Mouse (Mus musculus) liver, embryonic 16.5 days (tissue): ENCODE measurements around the gene N4bp3. TPM values are rescaled to one million over a fixed set of nuclear protein-coding genes. Genes with fewer than 3 reads are reported as not detected.
"Not testable (repeated sequence)": the region's sequence is repeated elsewhere in the genome, so short reads cannot be mapped to it uniquely, and the experiment has no call there.

Experiments used
- ATAC-seq: fragments of 200-750 bp; cut with Nextera tagmentation; 2 replicates; pipeline ENCODE4 v1.8.0; 2017; ENCODE audit warnings: low read depth, mild to moderate bottlenecking, moderate number of reproducible peaks, moderate library complexity
- H3K27ac ChIP-seq: fragments of 300-500 bp; sonication (generic); 2 replicates; pipeline ENCODE4 v1.5.1; 2014; ENCODE audit warnings: mild to moderate bottlenecking, low read length
- H3K27me3 ChIP-seq: fragments of 300-500 bp; sonication (generic); 2 replicates; pipeline ENCODE4 v1.6.1; 2014; ENCODE audit warnings: low read depth, low read length, mixed read lengths; ENCODE audit not compliant: control insufficient read depth, insufficient read depth
- H3K36me3 ChIP-seq: fragments of 300-500 bp; sonication (generic); 2 replicates; pipeline ENCODE4 v1.6.1; 2014; ENCODE audit warnings: mild to moderate bottlenecking; ENCODE audit not compliant: control insufficient read depth, insufficient read depth
- H3K4me1 ChIP-seq: fragments of 300-500 bp; sonication (generic); 2 replicates; pipeline ENCODE4 v1.6.1; 2014; ENCODE audit warnings: low read depth, low read length, mixed read lengths; ENCODE audit not compliant: control insufficient read depth
- H3K4me2 ChIP-seq: fragments of 300-500 bp; sonication (generic); 2 replicates; pipeline ENCODE4 v1.6.1; 2014; ENCODE audit warnings: low read depth, low read length, mixed read lengths
- H3K4me3 ChIP-seq: fragments of 300-500 bp; sonication (generic); 2 replicates; pipeline ENCODE4 v1.5.1; 2014; ENCODE audit warnings: low read depth, mild to moderate bottlenecking, low read length
- H3K9ac ChIP-seq: fragments of 300-500 bp; sonication (generic); 2 replicates; pipeline ENCODE4 v1.6.1; 2014; ENCODE audit warnings: low read depth, low read length
- H3K9me3 ChIP-seq: fragments of 300-500 bp; sonication (generic); replicated peaks from 2 replicates; pipeline ENCODE4 v1.6.1; 2016; ENCODE audit warnings: low read length; ENCODE audit not compliant: control insufficient read depth
- WGBS: fragments of 180-500 bp; shearing (Covaris S2); extraction: QIAGEN DNeasy Blood & Tissue Kit; methylation state at CpG from one replicate; pipeline ENCODE4 v1.1.7; 2014; ENCODE audit not compliant: insufficient replicate concordance; 5-methylcytosine and 5-hydroxymethylcytosine counted together
- polyA plus RNA-seq: library from polyadenylated mRNA; unstranded; fragments of >200 nt; fragmentation: Nextera tagmentation; extraction: Ambion mirVana; gene quantifications from 2 replicates; pipeline ENCODE4 v1.2.1, GENCODE M21; 2015

The N4bp3 gene
- polyA plus RNA-seq, 1 experiment from 2014 or later: 3.9 TPM

GRCm38 (mm10) chr11:51615601-51616000 lies 35.0 kb downstream of the N4bp3 start:
- Histone ChIP-seq H3K9ac (peak overlapping the region; percentile 73), H3K27me3 (no peaks in the 10 kb centered on the region), H3K27ac (peak overlapping the region; percentile 84), H3K4me1 (peaks cover 24% of the 10 kb centered on the region), H3K4me2 (peak overlapping the region; percentile 73), H3K36me3 (no peaks in the 10 kb centered on the region), H3K4me3 (peak overlapping the region; percentile 58), H3K9me3 (no peaks in the 10 kb centered on the region)
- ATAC-seq: peak; percentile 83
- WGBS: under 1% methylated on average over 14 of the region's 14 CpGs

GRCm38 (mm10) chr11:51615129-51615528 lies 35.5 kb downstream of the N4bp3 start:
- ATAC-seq: no peak
- peaks cover 20% of the 10 kb centered on the region for H3K4me1 ChIP-seq
- H3K9me3 ChIP-seq: no peaks in the 10 kb centered on the region
- peak overlapping the region; percentile 58 for H3K4me3 ChIP-seq
- peak overlapping the region; percentile 84 for H3K27ac ChIP-seq
- WGBS: 25% methylated on average over 7 of the region's 7 CpGs
- H3K27me3 ChIP-seq: no peaks in the 10 kb centered on the region
- peak overlapping the region; percentile 73 for H3K9ac ChIP-seq
- no peaks in the 10 kb centered on the region for H3K36me3 ChIP-seq
- H3K4me2 ChIP-seq: peak overlapping the region; percentile 73

- no peak overlapping the region for H3K4me2 ChIP-seq
- peaks cover 27% of the 10 kb centered on the region for H3K4me1 ChIP-seq
- H3K9ac ChIP-seq: no peak overlapping the region
- H3K36me3 ChIP-seq: no peaks in the 10 kb centered on the region
- no peak overlapping the region for H3K4me3 ChIP-seq
- no peak for ATAC-seq
- 74% methylated on average over 8 of the region's 8 CpGs for WGBS
- H3K27ac ChIP-seq: no peak overlapping the region
- H3K9me3 ChIP-seq: no peaks in the 10 kb centered on the region
- H3K27me3 ChIP-seq: no peaks in the 10 kb centered on the region
Observed at GRCm38 (mm10) chr11:51614256-51614655, 36.4 kb downstream of the N4bp3 start.

GRCm38 (mm10) chr11:51609940-51610339 lies 40.7 kb downstream of the N4bp3 start:
- Histone ChIP-seq H3K27ac (peak overlapping the region; percentile 78), H3K4me2 (peak overlapping the region; percentile 22; the same call in 1 of the 2 replicates), H3K4me1 (peaks cover 31% of the 10 kb centered on the region)
- not testable (repeated sequence) for H3K9ac ChIP-seq, H3K36me3 ChIP-seq, H3K4me3 ChIP-seq, H3K27me3 ChIP-seq, ATAC-seq, H3K9me3 ChIP-seq
- 39% methylated on average over 5 of the region's 5 CpGs for WGBS

GRCm38 (mm10) chr11:51609266-51609909 lies 41.3 kb downstream of the N4bp3 start:
- peak overlapping the region; percentile 26 for H3K9ac ChIP-seq
- peak; percentile 7; the same call in 1 of the 2 replicates for ATAC-seq
- WGBS: 27% methylated on average over 3 of the region's 3 CpGs
- peaks cover 9% of the 10 kb centered on the region for H3K36me3 ChIP-seq
- no peak overlapping the region for H3K4me3 ChIP-seq
- H3K4me2 ChIP-seq: peak overlapping the region; percentile 22; the same call in 1 of the 2 replicates
- H3K9me3 ChIP-seq: no peaks in the 10 kb centered on the region
- H3K4me1 ChIP-seq: peaks cover 32% of the 10 kb centered on the region
- peak overlapping the region; percentile 78 for H3K27ac ChIP-seq
- no peaks in the 10 kb centered on the region for H3K27me3 ChIP-seq

- Histone ChIP-seq H3K27ac (peak overlapping the region; percentile 89), H3K9me3 (no peaks in the 10 kb centered on the region), H3K4me3 (peak overlapping the region; percentile 90), H3K27me3 (no peaks in the 10 kb centered on the region), H3K4me1 (peaks cover 44% of the 10 kb centered on the region), H3K9ac (peak overlapping the region; percentile 93), H3K4me2 (peak overlapping the region; percentile 61), H3K36me3 (peaks cover 30% of the 10 kb centered on the region)
- WGBS: 7% methylated on average over 15 of the region's 15 CpGs
- ATAC-seq: peak; percentile 45
Observed at GRCm38 (mm10) chr11:51607096-51607738, 43.4 kb downstream of the N4bp3 start.

- no peaks in the 10 kb centered on the region for H3K27me3 ChIP-seq
- under 1% methylated on average over 91 of the region's 91 CpGs for WGBS
- ATAC-seq: peak; percentile 89
- peaks cover 44% of the 10 kb centered on the region for H3K4me1 ChIP-seq
- peaks cover 37% of the 10 kb centered on the region for H3K36me3 ChIP-seq
- no peaks in the 10 kb centered on the region for H3K9me3 ChIP-seq
- peak within 1 kb of the TSS; percentile 90 for H3K4me3 ChIP-seq
- H3K27ac ChIP-seq: peak within 1 kb of the TSS; percentile 92
- peak within 1 kb of the TSS; percentile 93 for H3K9ac ChIP-seq
- peak within 1 kb of the TSS; percentile 61 for H3K4me2 ChIP-seq
Observed at GRCm38 (mm10) chr11:51606447-51607095, 44.1 kb downstream of the N4bp3 start, which contains the start of gene Hnrnpab. TSS of gene Hnrnpab (minus strand) at chr11:51606847.

GRCm38 (mm10) chr11:51605602-51606446 lies 44.8 kb downstream of the N4bp3 start:
- Histone ChIP-seq H3K4me1 (peaks cover 44% of the 10 kb centered on the region), H3K27me3 (no peaks in the 10 kb centered on the region), H3K36me3 (peaks cover 44% of the 10 kb centered on the region), H3K4me3 (peak overlapping the region; percentile 90), H3K4me2 (peak overlapping the region; percentile 61), H3K27ac (peak overlapping the region; percentile 92), H3K9ac (peak overlapping the region; percentile 93), H3K9me3 (no peaks in the 10 kb centered on the region)
- under 1% methylated on average over 73 of the region's 81 CpGs for WGBS
- peak; percentile 75 for ATAC-seq
